Mouse (Mus musculus): Measurements from ENCODE around the gene Enpep. TPM values are rescaled to one million over a fixed set of nuclear protein-coding genes. Genes with fewer than 3 reads are reported as not detected.

Enpep gene
- polyA plus RNA-seq, 1 experiment from 2014 or later: 3.0 TPM

DNA sequence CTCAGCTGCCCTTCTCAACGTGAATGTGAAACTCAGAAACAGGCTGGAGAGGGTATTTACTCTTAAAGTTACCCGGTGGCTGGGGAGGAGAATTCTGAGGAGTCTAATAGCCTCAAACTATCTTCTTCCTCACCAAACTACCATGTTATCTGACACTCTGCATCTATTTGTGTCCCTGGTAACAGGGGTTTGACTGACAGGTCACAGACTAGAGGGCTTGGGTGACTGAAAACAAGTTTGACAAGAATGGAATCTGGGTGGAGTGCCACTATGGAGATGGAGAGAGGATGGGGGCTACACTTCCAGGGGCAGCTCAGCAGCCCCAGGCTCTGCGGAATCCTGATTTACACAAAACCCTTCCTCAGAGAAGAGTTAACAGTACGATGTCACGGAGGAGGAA lies 105.2 kb downstream of the Enpep start:
- ATAC-seq (ENCODE audit: low FRiP score): no peak
- H3K4me2 ChIP-seq (replicated peaks): no peak overlapping the region
- WGBS: 4% methylated on average over 5 of the region's 5 CpGs

DNA sequence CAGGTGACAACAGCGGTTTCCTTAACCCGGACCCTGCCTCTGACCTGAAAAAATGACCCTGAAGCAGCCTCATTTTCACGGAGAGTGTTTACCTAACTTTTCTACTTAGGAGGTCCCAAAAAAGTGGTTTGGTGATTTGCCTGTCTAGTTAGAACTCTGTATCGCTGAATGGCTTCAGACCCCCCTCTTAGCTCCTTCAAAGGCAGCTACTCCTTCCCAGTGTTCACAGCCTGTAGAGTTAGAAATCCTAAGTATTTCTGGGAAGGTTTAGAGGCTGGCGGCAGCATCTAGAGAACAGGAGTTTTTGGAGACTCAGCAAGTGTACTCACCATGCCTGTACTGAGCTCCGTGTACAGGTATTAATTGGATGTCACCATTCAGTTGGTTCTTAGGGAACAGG lies 105.8 kb downstream of the Enpep start:
- no peaks in the 10 kb centered on the region for H3K4me1 ChIP-seq (replicated peaks; ENCODE audit: control insufficient read depth, insufficient read depth, low read length)
- H3K9me3 ChIP-seq (ENCODE audit: control insufficient read depth, low read length): no peaks in the 10 kb centered on the region
- DNase-seq (ENCODE audit: low spot score) (no peak), ATAC-seq (ENCODE audit: low FRiP score) (no peak)
- H3K4me3 ChIP-seq (replicated peaks; ENCODE audit: low read length): no peak overlapping the region
- under 1% methylated on average over 6 of the region's 6 CpGs for WGBS
- peaks cover 79% of the 10 kb centered on the region for H3K27me3 ChIP-seq (ENCODE audit: control insufficient read depth, insufficient read depth, low read length)
- H3K36me3 ChIP-seq (replicated peaks; ENCODE audit: control insufficient read depth, insufficient read depth): no peaks in the 10 kb centered on the region
- no peak overlapping the region for H3K27ac ChIP-seq
- H3K9ac ChIP-seq: no peak overlapping the region
- no peak overlapping the region for H3K4me2 ChIP-seq (replicated peaks)

More for the DNA sequence above, 105.2 kb downstream of the Enpep start:
- no peak for DNase-seq (ENCODE audit: low spot score)
- Histone ChIP-seq H3K36me3 (replicated peaks; ENCODE audit: control insufficient read depth, insufficient read depth) (no peaks in the 10 kb centered on the region), H3K9ac (no peak overlapping the region), H3K27me3 (ENCODE audit: control insufficient read depth, insufficient read depth, low read length) (peaks cover 72% of the 10 kb centered on the region), H3K9me3 (ENCODE audit: control insufficient read depth, low read length) (no peaks in the 10 kb centered on the region), H3K4me1 (replicated peaks; ENCODE audit: control insufficient read depth, insufficient read depth, low read length) (no peaks in the 10 kb centered on the region), H3K27ac (no peak overlapping the region), H3K4me3 (replicated peaks; ENCODE audit: low read length) (no peak overlapping the region)

DNA sequence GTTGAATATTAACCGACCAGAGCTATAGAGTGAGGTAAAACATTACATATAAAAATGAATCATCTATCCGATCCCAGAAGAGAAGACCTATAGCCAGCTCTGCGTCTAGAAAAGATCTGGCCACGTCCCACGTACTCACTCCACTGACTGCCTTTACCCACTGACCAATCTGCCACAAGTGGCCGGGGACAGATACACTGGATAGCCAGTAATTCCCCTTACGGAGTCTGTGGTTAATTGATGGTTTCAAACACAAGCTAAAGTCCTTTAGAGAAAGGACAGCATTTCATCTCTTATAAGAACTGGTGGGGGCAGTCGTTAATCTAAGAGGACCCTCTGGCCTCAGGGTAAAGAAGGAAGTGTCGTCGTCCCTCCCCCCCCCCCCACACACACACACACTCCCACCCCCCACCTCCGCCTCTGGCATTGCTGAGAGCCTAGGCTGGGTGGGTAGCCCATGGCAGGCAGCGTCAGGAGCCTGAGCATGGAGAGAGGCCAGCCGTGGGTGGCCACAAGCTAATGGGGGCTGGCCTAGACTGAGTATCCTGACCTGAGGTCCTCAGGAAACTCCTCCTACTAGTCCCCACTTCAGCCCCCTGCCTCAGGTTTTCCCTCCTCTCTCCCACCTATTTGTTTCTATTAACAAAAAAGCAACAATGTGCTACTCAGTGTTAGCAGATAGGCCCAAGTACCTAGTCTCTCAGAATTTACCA lies 106.8 kb downstream of the Enpep start:
- no peak overlapping the region for H3K4me2 ChIP-seq (replicated peaks)
- WGBS: 0% methylated on average over 13 of the region's 13 CpGs
- H3K27ac ChIP-seq: no peak overlapping the region
- H3K9me3 ChIP-seq (ENCODE audit: control insufficient read depth, low read length): no peaks in the 10 kb centered on the region
- no peaks in the 10 kb centered on the region for H3K4me1 ChIP-seq (replicated peaks; ENCODE audit: control insufficient read depth, insufficient read depth, low read length)
- DNase-seq (ENCODE audit: low spot score) (no peak), ATAC-seq (ENCODE audit: low FRiP score) (no peak)
- H3K36me3 ChIP-seq (replicated peaks; ENCODE audit: control insufficient read depth, insufficient read depth): no peaks in the 10 kb centered on the region
- H3K9ac ChIP-seq: no peak overlapping the region
- H3K4me3 ChIP-seq (replicated peaks; ENCODE audit: low read length): no peak overlapping the region
- peaks cover 88% of the 10 kb centered on the region for H3K27me3 ChIP-seq (ENCODE audit: control insufficient read depth, insufficient read depth, low read length)

DNA sequence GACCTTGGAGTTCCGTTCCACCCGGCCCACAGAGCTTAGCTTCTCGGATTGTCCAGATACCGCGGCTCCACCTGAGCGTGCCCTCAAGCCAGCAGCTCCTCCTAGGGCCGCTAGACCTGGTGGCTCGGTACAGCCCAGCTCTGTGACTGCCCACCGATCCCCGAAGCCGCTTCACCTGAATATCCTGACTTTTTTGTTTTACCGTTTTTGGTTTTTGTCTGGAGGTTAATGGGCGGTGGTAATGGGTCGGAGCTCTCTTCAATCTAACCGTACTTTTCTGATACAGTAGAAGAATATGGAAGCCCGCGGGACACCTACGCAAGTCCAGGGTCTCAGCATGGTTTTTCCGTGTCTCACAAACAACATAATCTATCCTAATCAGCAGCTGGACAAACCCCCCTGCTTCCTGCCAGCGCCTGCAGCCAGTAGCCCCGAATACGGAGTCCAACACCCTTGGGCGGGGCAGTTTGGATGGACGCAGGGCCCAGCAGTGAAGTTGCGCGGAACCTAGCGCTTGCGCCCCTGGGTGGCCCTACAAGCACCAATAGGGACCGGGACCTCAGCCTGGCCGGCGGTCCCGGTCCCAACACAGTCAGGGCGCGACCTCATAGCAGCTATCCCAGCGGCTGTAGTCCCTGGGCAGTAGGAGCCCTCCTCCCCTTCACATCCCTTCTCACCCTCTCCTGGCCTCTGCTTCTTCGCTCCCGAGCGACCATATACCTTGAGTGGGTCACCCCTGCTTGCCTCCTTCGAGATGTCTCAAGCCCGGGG lies 107.5 kb downstream of the Enpep start:
- Histone ChIP-seq H3K4me1 (replicated peaks; ENCODE audit: control insufficient read depth, insufficient read depth, low read length) (no peaks in the 10 kb centered on the region), H3K36me3 (replicated peaks; ENCODE audit: control insufficient read depth, insufficient read depth) (no peaks in the 10 kb centered on the region), H3K4me3 (replicated peaks; ENCODE audit: low read length) (no peak overlapping the region), H3K27me3 (ENCODE audit: control insufficient read depth, insufficient read depth, low read length) (peaks cover 92% of the 10 kb centered on the region), H3K9me3 (ENCODE audit: control insufficient read depth, low read length) (no peaks in the 10 kb centered on the region), H3K27ac (no peak overlapping the region), H3K4me2 (replicated peaks) (no peak overlapping the region), H3K9ac (no peak overlapping the region)
- WGBS: under 1% methylated on average over 40 of the region's 40 CpGs
- DNase-seq (ENCODE audit: low spot score): no peak
- ATAC-seq (ENCODE audit: low FRiP score): no peak

DNA sequence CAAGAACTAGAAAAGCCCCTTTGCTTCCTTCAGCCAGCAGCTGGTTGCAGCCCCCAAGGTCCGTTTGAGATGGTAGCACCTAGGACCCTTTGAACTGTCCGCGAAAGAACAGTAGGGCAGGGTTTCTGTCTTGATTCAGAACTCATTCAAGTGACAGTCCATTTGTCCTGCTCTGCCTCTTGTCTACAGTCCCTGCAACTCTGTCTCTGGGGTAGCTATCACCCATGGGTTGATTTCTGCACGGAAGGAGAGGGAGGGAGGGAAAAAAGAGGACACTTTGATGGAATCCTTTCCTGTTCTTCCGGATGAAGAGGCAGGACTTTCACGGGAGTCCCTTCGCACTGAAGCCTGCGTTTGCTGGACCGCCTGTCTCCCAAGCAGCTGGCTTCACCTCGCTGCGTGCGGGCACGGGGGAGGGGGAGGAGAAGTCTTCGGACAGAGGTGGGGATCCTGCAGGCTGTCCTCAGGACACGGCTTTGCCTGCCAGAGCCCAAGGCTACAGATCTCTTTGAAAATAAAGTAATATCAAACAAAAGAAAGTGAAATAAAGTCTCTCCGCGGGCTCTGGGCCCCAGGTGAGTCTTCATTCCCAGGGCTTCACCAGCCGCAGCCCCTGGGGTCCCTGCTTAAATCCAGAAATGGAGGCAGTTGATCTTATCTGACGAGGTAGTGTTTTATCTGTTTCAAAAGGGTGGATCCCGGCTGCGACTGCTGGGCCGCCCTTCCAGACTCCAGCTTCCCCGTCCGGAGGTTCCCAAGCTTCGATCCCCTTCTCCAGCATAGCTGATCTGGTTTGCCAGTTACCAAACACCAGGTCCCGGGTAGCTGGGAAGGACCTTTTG lies 108.3 kb downstream of the Enpep start:
- under 1% methylated on average over 26 of the region's 26 CpGs for WGBS
- Histone ChIP-seq H3K9ac (no peak overlapping the region), H3K27me3 (ENCODE audit: control insufficient read depth, insufficient read depth, low read length) (peaks cover 95% of the 10 kb centered on the region), H3K27ac (no peak overlapping the region), H3K9me3 (ENCODE audit: control insufficient read depth, low read length) (no peaks in the 10 kb centered on the region), H3K4me3 (replicated peaks; ENCODE audit: low read length) (no peak overlapping the region), H3K4me2 (replicated peaks) (no peak overlapping the region), H3K4me1 (replicated peaks; ENCODE audit: control insufficient read depth, insufficient read depth, low read length) (no peaks in the 10 kb centered on the region), H3K36me3 (replicated peaks; ENCODE audit: control insufficient read depth, insufficient read depth) (no peaks in the 10 kb centered on the region)
- DNase-seq (ENCODE audit: low spot score): no peak
- no peak for ATAC-seq (ENCODE audit: low FRiP score)

DNA sequence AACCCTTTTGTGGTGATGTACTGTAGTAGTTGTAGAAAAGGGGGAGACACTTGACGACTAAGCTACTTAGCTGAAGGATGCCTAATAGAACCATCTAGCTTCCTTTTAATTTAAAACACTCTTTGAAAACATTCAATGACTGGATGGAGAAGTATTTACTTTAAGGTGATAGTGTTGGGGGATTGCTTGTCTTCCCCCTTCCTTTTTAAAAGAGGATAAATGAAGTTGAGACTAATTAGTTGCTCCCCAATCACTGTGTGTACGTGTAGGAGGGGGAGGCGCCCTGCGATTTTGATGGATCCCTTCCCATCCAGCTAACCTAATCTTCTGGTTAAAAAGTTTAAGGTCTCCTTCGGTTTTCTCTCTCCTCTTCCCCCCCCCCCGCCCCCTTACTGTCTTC lies 109.1 kb downstream of the Enpep start:
- no peak overlapping the region for H3K27ac ChIP-seq
- H3K4me3 ChIP-seq (replicated peaks; ENCODE audit: low read length): no peak overlapping the region
- no peaks in the 10 kb centered on the region for H3K4me1 ChIP-seq (replicated peaks; ENCODE audit: control insufficient read depth, insufficient read depth, low read length)
- WGBS: 2% methylated on average over 6 of the region's 6 CpGs
- H3K4me2 ChIP-seq (replicated peaks): no peak overlapping the region
- peaks cover 94% of the 10 kb centered on the region for H3K27me3 ChIP-seq (ENCODE audit: control insufficient read depth, insufficient read depth, low read length)
- no peak for ATAC-seq (ENCODE audit: low FRiP score)
- no peaks in the 10 kb centered on the region for H3K36me3 ChIP-seq (replicated peaks; ENCODE audit: control insufficient read depth, insufficient read depth)
- no peak for DNase-seq (ENCODE audit: low spot score)
- H3K9ac ChIP-seq: no peak overlapping the region
- no peaks in the 10 kb centered on the region for H3K9me3 ChIP-seq (ENCODE audit: control insufficient read depth, low read length)

DNA sequence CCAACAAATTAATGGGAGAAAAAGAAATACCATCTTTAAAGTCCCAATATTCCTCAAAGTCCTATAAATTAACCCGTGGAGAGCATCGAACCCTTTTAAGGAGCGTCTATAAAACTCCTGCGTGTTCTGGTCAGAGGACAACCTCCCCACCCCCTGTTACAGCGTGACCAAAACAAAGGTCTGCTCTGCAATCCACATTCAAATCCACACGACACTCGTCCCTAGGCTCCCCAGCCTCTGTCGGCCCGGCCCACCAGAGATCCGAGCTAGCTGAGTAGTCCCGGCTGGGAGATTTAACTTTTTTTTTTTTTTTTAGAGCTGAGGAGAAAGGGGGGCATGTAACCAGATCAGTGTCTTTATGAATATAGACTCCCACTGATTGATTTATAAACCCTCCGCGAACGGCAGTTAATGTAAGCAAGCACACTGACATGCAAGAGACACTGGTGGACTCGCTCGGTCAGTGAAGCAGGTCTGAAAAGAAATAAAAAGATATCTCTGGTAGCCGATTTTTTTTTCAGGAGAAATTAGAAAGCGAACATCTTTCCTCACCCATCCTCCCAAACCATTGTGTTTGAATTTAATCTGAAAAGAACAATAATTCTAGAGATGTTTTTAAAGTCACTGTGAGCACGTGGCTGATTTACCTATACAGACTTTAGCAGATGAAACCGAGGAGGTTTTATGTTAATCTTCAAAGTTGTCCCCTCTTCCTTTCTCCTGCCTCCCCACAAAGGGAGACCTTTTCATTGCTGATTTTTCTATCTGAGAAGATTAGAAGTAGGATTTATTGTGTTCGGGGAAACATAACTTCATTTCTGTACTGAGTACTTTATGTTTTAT lies 109.9 kb downstream of the Enpep start:
- no peak overlapping the region for H3K9ac ChIP-seq
- no peak overlapping the region for H3K4me2 ChIP-seq (replicated peaks)
- WGBS: under 1% methylated on average over 21 of the region's 21 CpGs
- H3K4me3 ChIP-seq (replicated peaks; ENCODE audit: low read length): no peak overlapping the region
- no peak overlapping the region for H3K27ac ChIP-seq
- no peaks in the 10 kb centered on the region for H3K4me1 ChIP-seq (replicated peaks; ENCODE audit: control insufficient read depth, insufficient read depth, low read length)
- no peaks in the 10 kb centered on the region for H3K36me3 ChIP-seq (replicated peaks; ENCODE audit: control insufficient read depth, insufficient read depth)
- H3K9me3 ChIP-seq (ENCODE audit: control insufficient read depth, low read length): no peaks in the 10 kb centered on the region
- peaks cover 94% of the 10 kb centered on the region for H3K27me3 ChIP-seq (ENCODE audit: control insufficient read depth, insufficient read depth, low read length)
- ATAC-seq (ENCODE audit: low FRiP score) (no peak), DNase-seq (ENCODE audit: low spot score) (no peak)

DNA sequence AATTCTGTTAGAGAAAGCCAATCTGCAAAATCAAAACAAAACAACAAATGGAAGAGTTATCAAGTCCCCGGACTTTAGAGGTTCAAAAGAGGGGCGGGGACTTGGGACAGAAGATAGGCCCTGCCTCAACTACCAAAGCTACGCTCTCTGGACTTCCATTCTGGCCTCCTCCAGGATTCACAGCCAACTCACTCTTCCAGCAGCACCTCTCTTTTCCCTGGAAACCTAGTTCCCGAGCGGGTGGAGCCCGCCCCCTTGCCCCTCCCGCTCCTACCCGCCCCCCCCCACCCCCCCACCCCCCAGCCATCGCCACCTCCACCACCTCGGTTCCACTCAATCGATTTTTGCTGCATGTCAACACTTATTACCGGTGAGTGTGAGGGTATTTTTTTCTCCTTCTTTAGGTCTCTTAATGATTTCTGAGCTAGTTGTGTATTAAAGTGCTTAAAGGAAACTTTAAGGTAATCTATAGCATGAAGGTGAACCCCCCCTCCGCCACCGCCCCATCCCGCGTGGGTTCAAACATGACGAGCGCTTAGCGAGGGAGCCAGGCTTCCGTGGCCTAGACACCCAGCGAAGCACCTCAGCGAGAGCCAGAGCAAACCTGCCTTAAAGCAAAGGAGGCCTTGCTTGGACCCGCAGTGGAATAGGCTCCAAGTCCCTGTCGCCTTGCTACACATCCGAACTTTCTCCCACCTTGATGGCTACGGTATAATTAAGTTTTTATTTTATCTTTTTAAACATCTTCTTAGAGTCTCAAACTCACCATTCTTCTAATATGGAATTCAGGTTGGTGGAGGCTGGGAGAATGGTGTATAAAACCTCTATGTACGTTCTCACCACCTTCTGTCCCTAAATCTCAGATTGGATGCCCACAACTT lies 110.9 kb downstream of the Enpep start:
- WGBS: 2% methylated on average over 27 of the region's 27 CpGs
- Histone ChIP-seq H3K27me3 (ENCODE audit: control insufficient read depth, insufficient read depth, low read length) (peaks cover 92% of the 10 kb centered on the region), H3K36me3 (replicated peaks; ENCODE audit: control insufficient read depth, insufficient read depth) (no peaks in the 10 kb centered on the region), H3K9me3 (ENCODE audit: control insufficient read depth, low read length) (no peaks in the 10 kb centered on the region), H3K4me2 (replicated peaks) (no peak overlapping the region), H3K4me3 (replicated peaks; ENCODE audit: low read length) (no peak overlapping the region), H3K9ac (no peak overlapping the region), H3K4me1 (replicated peaks; ENCODE audit: control insufficient read depth, insufficient read depth, low read length) (no peaks in the 10 kb centered on the region), H3K27ac (no peak overlapping the region)
- DNase-seq (ENCODE audit: low spot score) (no peak), ATAC-seq (ENCODE audit: low FRiP score) (no peak)
